Mouse (Mus musculus) G1E (cell line): ENCODE results near the gene Frem2. TPM values are rescaled to one million over a fixed set of nuclear protein-coding genes. Genes with fewer than 3 reads are reported as not detected.

Source experiments
- ATAC-seq: 2 replicates; pipeline ENCODE4 v1.8.0; 2016; ENCODE audit warnings: mild to moderate bottlenecking; ENCODE audit not compliant: insufficient number of reproducible peaks, poor library complexity, low FRiP score, severe bottlenecking; ENCODE audit errors: extremely low read depth
- DNase-seq: peaks from one replicate; pipeline ENCODE4 v3.0.0; 2012; ENCODE audit warnings: low spot score
- H3K27me3 ChIP-seq: 2 replicates; pipeline ENCODE4 v1.6.1; 2012; ENCODE audit warnings: mild to moderate bottlenecking, low read length, inconsistent platforms; ENCODE audit not compliant: insufficient read depth
- H3K36me3 ChIP-seq: replicated peaks from 2 replicates; pipeline ENCODE3; 2012; ENCODE audit warnings: mild to moderate bottlenecking, inconsistent platforms
- H3K4me1 ChIP-seq: 2 replicates; pipeline ENCODE4 v1.6.1; 2012; ENCODE audit warnings: low read depth, low read length, inconsistent platforms, mixed read lengths; ENCODE audit not compliant: insufficient read depth
- H3K4me3 ChIP-seq: 2 replicates; pipeline ENCODE4 v1.5.1; 2012; ENCODE audit warnings: low read depth, mild to moderate bottlenecking, inconsistent platforms, low read length, moderate library complexity, mixed read lengths
- H3K9me3 ChIP-seq: replicated peaks from 2 replicates; pipeline ENCODE4 v1.6.1; 2012; ENCODE audit warnings: inconsistent platforms
- CTCF ChIP-seq: IDR thresholded peaks from 2 replicates; pipeline ENCODE4 v1.5.1; 2012; ENCODE audit warnings: low read depth, low read length, inconsistent platforms, mixed read lengths
- GATA1 ChIP-seq: IDR thresholded peaks from 2 replicates; pipeline ENCODE4 v1.6.1; 2012; ENCODE audit warnings: borderline replicate concordance, low read length, inconsistent platforms, mixed read lengths
- GATA2 ChIP-seq: IDR thresholded peaks from 2 replicates; pipeline ENCODE4 v1.6.1; 2012; ENCODE audit warnings: low read depth, low read length, inconsistent platforms, borderline replicate concordance
- POLR2AphosphoS5 ChIP-seq: IDR thresholded peaks from 2 replicates; pipeline ENCODE4 v1.6.1; 2012; ENCODE audit warnings: low read depth, low read length, inconsistent platforms; ENCODE audit not compliant: insufficient replicate concordance
- TAL1 ChIP-seq: conservative IDR thresholded peaks from 2 replicates; pipeline ENCODE4 v1.6.1; 2012; ENCODE audit warnings: low read depth, low read length, inconsistent platforms, mixed read lengths
- polyA plus RNA-seq: library from polyadenylated mRNA; stranded (reverse); fragments of >175 nt; gene quantifications from 2 replicates; pipeline ENCODE4 v1.2.3, GENCODE M21; 2012
- total RNA-seq, 2 experiments: library from RNA; stranded (forward) in 1 of 2; stranded (reverse) in 1 of 2; fragments of 200-1000 nt in 1 of 2; fragments of >200 nt in 1 of 2; fragmentation: Nextera tagmentation in 1 of 2; gene quantifications; 2 replicates each; pipeline ENCODE4 v1.2.3; 2014 to 2017

Gene Frem2
- total and polyA plus RNA-seq, 3 experiments, result 0.16 TPM; not detected in 2

DNA sequence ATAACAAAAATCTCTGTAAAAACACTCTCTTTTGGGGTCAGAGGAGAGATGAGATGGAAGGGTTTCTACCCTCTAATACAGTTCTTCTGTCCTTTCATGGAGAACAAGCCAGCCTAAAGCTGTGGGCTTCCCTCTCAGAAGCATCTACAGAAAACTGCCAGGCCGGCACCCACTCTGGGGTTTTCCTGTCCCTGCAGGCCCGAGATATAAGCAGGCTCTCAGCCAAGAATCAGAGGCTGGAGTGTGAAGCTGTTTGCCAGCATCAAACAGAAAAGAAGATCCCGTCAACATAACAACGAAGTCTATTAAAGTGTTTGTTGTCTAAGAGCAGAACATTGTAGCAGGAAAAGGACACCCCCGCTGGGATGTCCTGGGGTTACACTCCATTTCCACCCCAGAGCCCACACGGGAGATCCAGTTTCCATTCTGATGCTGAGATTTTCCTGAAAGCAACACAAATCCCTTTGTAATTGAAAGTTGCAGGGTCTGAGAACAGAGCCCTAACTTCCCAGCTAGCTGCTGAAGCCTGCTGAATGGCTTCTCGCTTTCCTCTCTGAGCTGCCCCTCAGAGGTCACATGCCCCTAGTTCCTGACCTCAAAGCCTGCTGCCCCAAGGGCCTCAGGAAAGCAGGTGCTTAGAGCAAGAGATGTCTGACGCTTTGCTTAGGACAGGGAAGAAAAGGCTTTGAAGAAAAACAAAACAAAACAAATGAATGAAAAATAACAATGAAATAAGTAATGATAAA, 7.0 kb downstream of the Frem2 start:
- Histone ChIP-seq H3K4me1 (no peaks in the 10 kb centered on the region), H3K4me3 (no peak overlapping the region), H3K9me3 (peaks cover 38% of the 10 kb centered on the region), H3K27me3 (no peaks in the 10 kb centered on the region), H3K36me3 (no peaks in the 10 kb centered on the region)
- no peak for DNase-seq
- no peak for TF ChIP-seq TAL1
- TF ChIP-seq CTCF, result no peak
- TF ChIP-seq GATA2, result no peak
- ATAC-seq, result no peak

DNA sequence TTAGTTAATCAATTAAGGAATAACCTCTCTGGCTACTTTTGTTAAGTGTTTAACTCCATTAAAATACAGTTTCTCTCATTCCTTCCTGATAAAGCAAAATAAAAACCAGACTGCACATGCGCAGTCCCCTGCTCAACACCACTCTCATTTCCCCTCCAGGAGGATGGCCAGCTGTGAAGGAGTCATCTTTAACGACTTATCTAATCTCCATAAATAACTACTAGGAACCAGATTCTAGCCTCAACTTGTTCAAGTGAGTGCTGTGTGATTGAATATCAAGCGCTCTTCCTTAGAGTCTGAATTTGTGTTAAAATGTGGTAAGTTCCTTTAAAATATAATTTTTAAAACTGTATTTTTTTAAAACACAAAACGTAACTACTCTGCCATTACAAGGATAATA, 7.7 kb downstream of the Frem2 start:
- ATAC-seq, result no peak
- Histone ChIP-seq H3K9me3 (peaks cover 31% of the 10 kb centered on the region), H3K4me3 (no peak overlapping the region), H3K27me3 (no peaks in the 10 kb centered on the region), H3K4me1 (no peaks in the 10 kb centered on the region), H3K36me3 (no peaks in the 10 kb centered on the region)
- TF ChIP-seq GATA1, result no peak
- no peak for TF ChIP-seq TAL1
- TF ChIP-seq GATA2, result no peak
- TF ChIP-seq CTCF, result no peak
- no peak for TF ChIP-seq POLR2AphosphoS5
- no peak for DNase-seq

DNA sequence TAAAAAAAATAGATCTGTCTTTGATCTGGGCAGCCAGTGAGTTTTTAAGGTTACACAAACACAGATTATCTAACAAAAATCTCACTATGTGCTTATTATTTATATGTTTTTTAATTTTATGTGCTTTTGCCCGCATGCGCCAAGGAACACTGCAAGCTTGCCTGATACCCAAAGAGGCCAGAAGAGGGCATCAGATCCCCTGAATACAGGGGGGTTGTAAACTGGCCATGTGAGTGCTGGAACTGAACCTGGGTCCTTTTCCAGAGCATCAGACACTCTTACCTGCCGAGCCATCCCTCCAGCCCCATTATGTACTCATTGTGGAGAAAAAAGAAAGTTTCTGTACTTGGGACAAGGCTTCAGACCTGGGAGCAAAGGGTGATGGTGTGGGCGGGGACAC, 8.3 kb downstream of the Frem2 start:
- H3K4me3 ChIP-seq, result no peak overlapping the region
- ATAC-seq, result no peak
- TF ChIP-seq TAL1 (no peak), GATA2 (no peak), POLR2AphosphoS5 (no peak), GATA1 (no peak), CTCF (no peak)
- no peaks in the 10 kb centered on the region for H3K36me3 ChIP-seq
- no peaks in the 10 kb centered on the region for H3K4me1 ChIP-seq
- H3K9me3 ChIP-seq, result peaks cover 26% of the 10 kb centered on the region
- no peak for DNase-seq
- no peaks in the 10 kb centered on the region for H3K27me3 ChIP-seq

DNA sequence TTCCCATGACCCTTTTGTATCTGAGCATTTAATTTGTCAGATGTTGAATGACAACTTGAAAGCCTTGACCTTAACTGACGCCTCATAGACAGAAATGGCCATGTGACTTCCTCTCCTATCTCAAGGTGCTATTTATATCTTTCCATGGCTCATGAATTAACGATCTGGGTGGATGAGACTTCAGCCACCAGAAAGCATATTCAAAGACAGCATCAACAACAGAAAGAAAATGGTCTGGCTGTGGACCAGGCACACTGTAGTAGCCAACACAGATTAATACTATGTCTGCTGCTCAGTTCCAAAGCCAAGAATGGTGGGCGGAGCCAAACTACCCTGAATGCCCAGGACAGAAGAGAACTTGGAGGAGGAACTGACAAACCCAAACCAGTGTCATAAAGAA, 21.2 kb downstream of the Frem2 start:
- H3K4me3 ChIP-seq, result no peak overlapping the region
- no peak for TF ChIP-seq POLR2AphosphoS5
- TF ChIP-seq TAL1, result no peak
- TF ChIP-seq GATA2, result no peak
- TF ChIP-seq GATA1, result no peak
- TF ChIP-seq CTCF, result no peak
- H3K27me3 ChIP-seq, result no peaks in the 10 kb centered on the region
- no peaks in the 10 kb centered on the region for H3K36me3 ChIP-seq
- ATAC-seq, result no peak
- no peak for DNase-seq
- H3K4me1 ChIP-seq, result no peaks in the 10 kb centered on the region
- H3K9me3 ChIP-seq, result peaks cover 26% of the 10 kb centered on the region

DNA sequence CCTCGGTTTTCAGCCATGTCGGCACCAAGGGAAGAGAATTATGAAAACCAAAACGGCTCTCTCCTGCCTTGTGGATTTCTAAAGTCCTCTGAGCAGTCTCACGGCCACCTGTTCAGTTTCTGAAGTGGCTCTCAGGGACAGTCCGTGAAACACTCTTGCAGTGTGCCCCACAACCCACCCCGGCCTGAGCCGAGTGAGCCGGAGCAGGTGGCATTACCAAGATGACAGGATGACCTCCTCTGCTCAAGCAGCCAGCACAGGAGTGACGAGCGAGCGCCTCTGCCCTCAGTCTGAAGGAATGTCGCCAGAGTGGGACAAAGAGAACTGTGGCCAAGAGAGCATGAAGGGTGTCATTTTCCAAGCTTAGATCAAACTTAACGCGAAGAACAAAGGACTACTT, 26.0 kb downstream of the Frem2 start:
- DNase-seq, result no peak
- Histone ChIP-seq H3K27me3 (no peaks in the 10 kb centered on the region), H3K4me1 (no peaks in the 10 kb centered on the region), H3K4me3 (no peak overlapping the region), H3K36me3 (no peaks in the 10 kb centered on the region), H3K9me3 (peaks cover 35% of the 10 kb centered on the region)
- TF ChIP-seq GATA1 (no peak), GATA2 (no peak), TAL1 (no peak), CTCF (no peak), POLR2AphosphoS5 (no peak)
- ATAC-seq, result no peak

DNA sequence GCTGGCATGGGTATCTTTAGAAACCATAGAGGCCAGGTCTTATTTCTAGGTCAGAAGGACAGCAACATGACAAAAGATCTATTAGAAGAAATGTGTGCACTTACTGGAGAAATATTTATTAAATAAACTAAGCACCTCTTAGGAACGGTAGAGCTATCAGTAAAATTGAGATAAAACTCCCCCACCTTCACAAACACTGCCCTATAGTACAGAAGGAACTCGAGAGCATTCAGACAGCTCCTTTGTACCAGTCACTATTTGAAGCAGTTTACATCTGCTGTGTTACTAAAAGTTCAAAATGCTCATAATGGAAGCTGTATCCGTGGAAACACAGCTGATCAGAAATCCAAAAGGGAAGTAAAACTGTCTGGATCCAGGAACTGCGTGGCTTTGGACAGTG, 26.5 kb downstream of the Frem2 start:
- Histone ChIP-seq H3K4me1 (no peaks in the 10 kb centered on the region), H3K9me3 (peaks cover 33% of the 10 kb centered on the region), H3K36me3 (no peaks in the 10 kb centered on the region), H3K4me3 (no peak overlapping the region), H3K27me3 (no peaks in the 10 kb centered on the region)
- no peak for TF ChIP-seq GATA1
- no peak for TF ChIP-seq GATA2
- no peak for TF ChIP-seq TAL1
- no peak for TF ChIP-seq CTCF
- no peak for TF ChIP-seq POLR2AphosphoS5
- ATAC-seq (no peak), DNase-seq (no peak)
